Mouse (Mus musculus): ENCODE results near the gene Ntng2. TPM values are rescaled to one million over a fixed set of nuclear protein-coding genes. Genes with fewer than 3 reads are reported as not detected.

The Ntng2 gene
- polyA plus RNA-seq (2015; fragmentation: Nextera tagmentation; extraction: Ambion mirVana) = 10.6 and 11.0 TPM in 2 replicates

GRCm38 (mm10) chr2:29252599-29253204 lies at the start of gene Ntng2:
Gene Ntng2 (minus strand): TSS chr2:29253005.
- Histone ChIP-seq H3K4me1 (ENCODE audit: control insufficient read depth, insufficient read depth, low read length) (peaks cover 33% of the 10 kb centered on the region), H3K27me3 (ENCODE audit: control insufficient read depth, insufficient read depth, low read depth, low read length) (peaks cover 7% of the 10 kb centered on the region), H3K36me3 (ENCODE audit: control insufficient read depth, insufficient read depth, low read length) (no peaks in the 10 kb centered on the region), H3K27ac (ENCODE audit: low read length) (peak within 1 kb of the TSS; percentile 79), H3K9me3 (replicated peaks; ENCODE audit: control insufficient read depth, low read length, poor library complexity, severe bottlenecking) (no peaks in the 10 kb centered on the region), H3K9ac (ENCODE audit: low read depth, low read length) (peak within 1 kb of the TSS; percentile 75), H3K4me3 (ENCODE audit: low read depth, low read length) (peak within 1 kb of the TSS; percentile 60), H3K4me2 (ENCODE audit: low read length) (peak within 1 kb of the TSS; percentile 98)
- ATAC-seq = peak; percentile 61
- under 1% methylated on average over 54 of the region's 54 CpGs for WGBS

GRCm38 (mm10) chr2:29295557-29295956 lies 42.8 kb upstream of the Ntng2 start:
- Histone ChIP-seq H3K9ac (ENCODE audit: low read depth, low read length) (no peak overlapping the region), H3K4me1 (ENCODE audit: control insufficient read depth, insufficient read depth, low read length) (no peaks in the 10 kb centered on the region), H3K9me3 (replicated peaks; ENCODE audit: control insufficient read depth, low read length, poor library complexity, severe bottlenecking) (0 out of 2 replicates have a peak, but pooled peaks cover 5% of the 10 kb centered on the region), H3K27me3 (ENCODE audit: control insufficient read depth, insufficient read depth, low read depth, low read length) (no peaks in the 10 kb centered on the region), H3K27ac (ENCODE audit: low read length) (no peak overlapping the region), H3K36me3 (ENCODE audit: control insufficient read depth, insufficient read depth, low read length) (no peaks in the 10 kb centered on the region), H3K4me2 (ENCODE audit: low read length) (no peak overlapping the region), H3K4me3 (ENCODE audit: low read depth, low read length) (no peak overlapping the region)
- WGBS = 59% methylated on average over 3 of the region's 3 CpGs
- ATAC-seq = no peak

DNA sequence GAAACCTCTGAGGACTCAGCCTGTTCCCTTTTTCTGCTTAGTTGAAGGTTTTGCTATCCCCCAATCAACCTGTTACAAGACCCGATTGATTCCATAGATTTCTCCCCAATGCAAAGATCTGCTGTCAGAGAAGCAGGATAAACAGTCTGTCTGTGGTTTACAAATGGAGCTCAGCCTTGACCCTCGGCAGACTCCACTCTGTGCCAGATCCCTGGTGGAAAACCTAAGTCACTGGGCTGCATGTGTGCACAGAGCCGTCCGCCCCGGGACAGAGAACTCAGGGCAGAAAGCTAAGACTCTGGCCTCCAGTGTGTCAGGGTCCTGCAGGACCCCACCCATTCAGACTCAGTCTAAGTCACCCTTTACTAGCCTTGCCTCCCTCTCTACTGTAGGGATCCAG lies 34.8 kb upstream of the Ntng2 start:
- Histone ChIP-seq H3K4me2 (ENCODE audit: low read length) (no peak overlapping the region), H3K4me3 (ENCODE audit: low read depth, low read length) (no peak overlapping the region), H3K9ac (ENCODE audit: low read depth, low read length) (no peak overlapping the region), H3K27me3 (ENCODE audit: control insufficient read depth, insufficient read depth, low read depth, low read length) (no peaks in the 10 kb centered on the region), H3K27ac (ENCODE audit: low read length) (no peak overlapping the region), H3K9me3 (replicated peaks; ENCODE audit: control insufficient read depth, low read length, poor library complexity, severe bottlenecking) (no peaks in the 10 kb centered on the region), H3K36me3 (ENCODE audit: control insufficient read depth, insufficient read depth, low read length) (no peaks in the 10 kb centered on the region), H3K4me1 (ENCODE audit: control insufficient read depth, insufficient read depth, low read length) (no peaks in the 10 kb centered on the region)
- no peak for ATAC-seq
- 82% methylated on average over 5 of the region's 5 CpGs for WGBS

DNA sequence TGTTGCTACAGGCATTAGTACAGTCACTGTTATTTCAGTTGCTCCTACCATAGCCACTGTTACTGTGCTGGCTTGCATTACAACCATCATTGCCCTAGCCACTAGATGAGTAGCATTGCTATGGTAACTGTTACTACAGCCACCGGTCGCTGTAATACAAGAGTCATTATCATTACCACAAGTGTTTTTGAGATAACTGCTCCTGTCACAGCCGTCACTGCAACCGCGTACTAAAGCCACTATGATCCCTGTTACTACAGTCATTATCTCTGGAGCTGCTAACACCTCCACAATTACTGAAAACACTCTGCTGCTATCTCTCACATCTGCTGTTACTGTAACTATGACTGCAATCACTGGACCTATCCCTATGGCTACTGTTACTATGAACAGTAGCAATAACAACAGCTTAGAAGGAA lies 24.9 kb upstream of the Ntng2 start:
- Histone ChIP-seq H3K27me3 (ENCODE audit: control insufficient read depth, insufficient read depth, low read depth, low read length) (no peaks in the 10 kb centered on the region), H3K4me2 (ENCODE audit: low read length) (no peak overlapping the region), H3K27ac (ENCODE audit: low read length) (no peak overlapping the region), H3K4me3 (ENCODE audit: low read depth, low read length) (no peak overlapping the region), H3K9me3 (replicated peaks; ENCODE audit: control insufficient read depth, low read length, poor library complexity, severe bottlenecking) (no peaks in the 10 kb centered on the region), H3K4me1 (ENCODE audit: control insufficient read depth, insufficient read depth, low read length) (no peaks in the 10 kb centered on the region), H3K36me3 (ENCODE audit: control insufficient read depth, insufficient read depth, low read length) (no peaks in the 10 kb centered on the region), H3K9ac (ENCODE audit: low read depth, low read length) (no peak overlapping the region)
- WGBS = 68% methylated on average over 5 of the region's 5 CpGs
- ATAC-seq = no peak

DNA sequence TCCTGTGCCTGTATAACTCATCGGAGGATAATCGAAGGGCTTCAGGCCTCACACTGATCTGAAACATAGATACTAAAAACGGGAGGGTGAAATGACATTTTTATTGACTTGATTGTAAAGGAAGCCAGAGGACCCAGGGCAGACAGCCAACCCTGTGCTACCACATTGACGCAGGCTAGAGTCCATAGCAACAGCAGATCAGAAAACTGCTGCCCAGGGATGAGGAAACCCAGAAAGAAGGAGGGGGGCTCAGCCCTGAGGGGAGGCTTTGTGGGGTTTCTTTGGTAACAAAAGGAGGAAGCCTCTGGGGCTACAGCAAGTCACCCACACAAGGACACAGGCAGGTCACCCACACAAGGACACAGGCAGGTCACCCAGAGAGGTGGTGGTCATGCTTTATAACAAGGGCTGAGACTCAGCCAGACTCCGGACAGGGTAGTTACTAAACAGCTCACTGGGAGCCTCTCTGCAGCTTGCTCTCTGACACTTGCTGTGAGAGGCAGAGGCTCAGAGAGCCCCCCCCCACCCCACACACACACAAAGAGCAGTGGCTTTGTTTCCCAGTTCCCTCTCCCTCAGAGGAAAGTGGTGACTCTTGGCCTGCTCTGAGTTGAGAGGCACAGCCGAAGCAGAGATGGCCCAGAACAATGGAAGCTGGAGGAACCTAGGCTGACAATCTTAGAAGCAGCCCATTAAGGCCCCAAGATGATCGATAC lies 19.2 kb upstream of the Ntng2 start:
- Histone ChIP-seq H3K27ac (ENCODE audit: low read length) (peak overlapping the region; percentile 46), H3K4me3 (ENCODE audit: low read depth, low read length) (no peak overlapping the region), H3K27me3 (ENCODE audit: control insufficient read depth, insufficient read depth, low read depth, low read length) (no peaks in the 10 kb centered on the region), H3K4me1 (ENCODE audit: control insufficient read depth, insufficient read depth, low read length) (peaks cover 10% of the 10 kb centered on the region), H3K9me3 (replicated peaks; ENCODE audit: control insufficient read depth, low read length, poor library complexity, severe bottlenecking) (no peaks in the 10 kb centered on the region), H3K9ac (ENCODE audit: low read depth, low read length) (no peak overlapping the region), H3K4me2 (ENCODE audit: low read length) (no peak overlapping the region), H3K36me3 (ENCODE audit: control insufficient read depth, insufficient read depth, low read length) (no peaks in the 10 kb centered on the region)
- ATAC-seq = peak; percentile 80
- WGBS = 28% methylated on average over 7 of the region's 7 CpGs

DNA sequence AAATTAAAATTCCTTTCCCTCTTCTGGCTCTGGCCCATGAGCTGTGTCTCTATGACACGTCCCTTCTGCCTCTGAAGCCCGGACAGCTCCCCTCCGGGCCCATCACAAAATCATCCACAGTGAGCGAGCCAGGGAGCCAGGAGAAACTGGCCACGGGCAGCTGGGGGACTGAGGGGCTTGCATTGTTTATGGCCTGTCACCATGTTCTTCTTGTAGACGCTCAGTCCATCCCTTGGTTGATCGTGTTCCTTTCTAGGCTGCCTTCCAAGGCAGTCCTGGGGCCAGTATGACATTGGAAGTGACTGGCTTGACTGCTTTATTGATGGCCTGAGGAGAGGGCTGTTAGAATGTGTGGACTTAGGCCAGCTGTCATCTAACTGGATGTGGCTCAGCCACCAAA lies 18.3 kb upstream of the Ntng2 start:
- Histone ChIP-seq H3K4me2 (ENCODE audit: low read length) (no peak overlapping the region), H3K4me3 (ENCODE audit: low read depth, low read length) (no peak overlapping the region), H3K36me3 (ENCODE audit: control insufficient read depth, insufficient read depth, low read length) (no peaks in the 10 kb centered on the region), H3K9ac (ENCODE audit: low read depth, low read length) (no peak overlapping the region), H3K9me3 (replicated peaks; ENCODE audit: control insufficient read depth, low read length, poor library complexity, severe bottlenecking) (no peaks in the 10 kb centered on the region), H3K4me1 (ENCODE audit: control insufficient read depth, insufficient read depth, low read length) (peaks cover 13% of the 10 kb centered on the region), H3K27ac (ENCODE audit: low read length) (no peak overlapping the region), H3K27me3 (ENCODE audit: control insufficient read depth, insufficient read depth, low read depth, low read length) (no peaks in the 10 kb centered on the region)
- no peak for ATAC-seq
- WGBS = 73% methylated on average over 7 of the region's 7 CpGs

DNA sequence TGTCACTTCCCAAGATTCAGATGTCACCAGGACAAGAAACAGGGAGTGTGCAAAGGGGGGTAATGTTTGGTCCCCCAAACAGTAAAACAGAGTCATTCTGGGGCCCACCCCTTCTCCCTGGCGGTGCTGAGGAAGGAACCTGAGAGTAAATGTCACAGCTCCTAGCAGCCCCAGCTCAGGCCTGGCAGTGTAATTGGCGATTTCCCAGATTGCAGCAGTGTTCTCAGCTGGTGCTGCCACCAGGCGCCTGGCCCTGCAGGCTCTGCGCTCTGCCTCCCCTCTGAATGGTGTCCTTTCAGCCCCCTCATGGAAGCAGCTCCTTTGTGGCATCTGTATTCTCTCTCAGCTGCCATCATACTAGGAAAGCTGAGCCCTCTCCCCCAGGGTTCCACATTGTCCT lies 14.0 kb upstream of the Ntng2 start:
- 0 out of 2 replicates have a peak, but pooled peaks have one; percentile 32 for ATAC-seq
- 0 out of 2 replicates have a peak overlapping the region, but pooled peaks have one; percentile 2 for H3K9ac ChIP-seq (ENCODE audit: low read depth, low read length)
- H3K27ac ChIP-seq (ENCODE audit: low read length) = peak overlapping the region; percentile 30; the same call in 1 of the 2 replicates
- no peaks in the 10 kb centered on the region for H3K9me3 ChIP-seq (replicated peaks; ENCODE audit: control insufficient read depth, low read length, poor library complexity, severe bottlenecking)
- H3K36me3 ChIP-seq (ENCODE audit: control insufficient read depth, insufficient read depth, low read length) = no peaks in the 10 kb centered on the region
- no peaks in the 10 kb centered on the region for H3K27me3 ChIP-seq (ENCODE audit: control insufficient read depth, insufficient read depth, low read depth, low read length)
- no peak overlapping the region for H3K4me3 ChIP-seq (ENCODE audit: low read depth, low read length)
- peaks cover 6% of the 10 kb centered on the region for H3K4me1 ChIP-seq (ENCODE audit: control insufficient read depth, insufficient read depth, low read length)
- WGBS = 14% methylated on average over 4 of the region's 4 CpGs
- no peak overlapping the region for H3K4me2 ChIP-seq (ENCODE audit: low read length)

DNA sequence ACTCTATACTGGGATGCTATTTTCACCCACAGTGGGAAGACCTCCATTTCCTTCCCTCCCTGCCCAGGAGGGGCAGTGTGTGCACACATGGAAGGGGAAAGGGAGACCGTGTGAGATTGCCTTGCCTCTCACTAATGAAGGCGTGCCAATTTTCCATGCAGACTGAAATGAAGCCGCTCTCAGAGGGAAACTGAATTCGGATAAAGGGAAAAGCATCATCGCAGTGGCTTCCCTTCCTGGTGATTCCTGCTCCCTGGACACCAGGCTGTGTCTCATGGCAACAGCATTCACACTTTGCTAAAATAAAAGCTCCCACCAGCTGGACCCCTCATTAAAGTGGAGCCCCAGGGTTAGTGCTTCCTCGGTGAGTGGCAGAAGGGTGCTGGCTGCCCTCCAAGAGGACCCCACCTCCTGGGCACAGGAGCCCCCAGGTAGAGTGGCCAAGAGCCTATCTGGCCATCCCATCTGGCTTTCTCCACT lies 9.7 kb upstream of the Ntng2 start:
- Histone ChIP-seq H3K9ac (ENCODE audit: low read depth, low read length) (no peak overlapping the region), H3K4me2 (ENCODE audit: low read length) (no peak overlapping the region), H3K36me3 (ENCODE audit: control insufficient read depth, insufficient read depth, low read length) (no peaks in the 10 kb centered on the region), H3K4me1 (ENCODE audit: control insufficient read depth, insufficient read depth, low read length) (peaks cover 4% of the 10 kb centered on the region; the same call in 1 of the 2 replicates), H3K4me3 (ENCODE audit: low read depth, low read length) (no peak overlapping the region), H3K27ac (ENCODE audit: low read length) (no peak overlapping the region), H3K9me3 (replicated peaks; ENCODE audit: control insufficient read depth, low read length, poor library complexity, severe bottlenecking) (no peaks in the 10 kb centered on the region), H3K27me3 (ENCODE audit: control insufficient read depth, insufficient read depth, low read depth, low read length) (no peaks in the 10 kb centered on the region)
- WGBS = 36% methylated on average over 6 of the region's 6 CpGs
- no peak for ATAC-seq

GRCm38 (mm10) chr2:29261126-29261525 lies 8.3 kb upstream of the Ntng2 start:
- H3K4me2 ChIP-seq (ENCODE audit: low read length) = no peak overlapping the region
- ATAC-seq = no peak
- H3K4me3 ChIP-seq (ENCODE audit: low read depth, low read length) = no peak overlapping the region
- no peak overlapping the region for H3K9ac ChIP-seq (ENCODE audit: low read depth, low read length)
- WGBS = 62% methylated on average over 6 of the region's 6 CpGs
- no peaks in the 10 kb centered on the region for H3K36me3 ChIP-seq (ENCODE audit: control insufficient read depth, insufficient read depth, low read length)
- H3K27ac ChIP-seq (ENCODE audit: low read length) = no peak overlapping the region
- no peaks in the 10 kb centered on the region for H3K4me1 ChIP-seq (ENCODE audit: control insufficient read depth, insufficient read depth, low read length)
- no peaks in the 10 kb centered on the region for H3K27me3 ChIP-seq (ENCODE audit: control insufficient read depth, insufficient read depth, low read depth, low read length)
- H3K9me3 ChIP-seq (replicated peaks; ENCODE audit: control insufficient read depth, low read length, poor library complexity, severe bottlenecking) = no peaks in the 10 kb centered on the region
